In genomic region chr16:8669432-8669831, GRCm38 (mm10) we compare ENCODE assay signal across 11 mouse cellular contexts. TPM values are rescaled to one million over a fixed set of nuclear protein-coding genes. Genes with fewer than 3 reads are reported as not detected.
DNase-seq lines count a peak whose midpoint lies in the region; ATAC-seq and TF ChIP-seq lines count a peak whose summit lies in the region.
"Had no signal": no experiment of that assay in that cellular context is flagged by ENCODE, and none has a peak within 500 bp of the region (broad histone marks: within the 10 kb centered on the region; RNA-seq: fewer than 3 reads in every experiment).

No protein-coding gene starts in this region.

- H3K27me3 ChIP-seq in kidney, embryonic 15.5 days: peaks cover 10% of the 10 kb centered on the region
- H3K27me3 ChIP-seq in kidney, adult 2 months (replicated peaks; ENCODE audit: control insufficient read depth, insufficient read depth, low read length): no peaks in the 10 kb centered on the region
- H3K27me3 ChIP-seq in embryonic facial prominence, embryonic 13.5 days: peaks cover 9% of the 10 kb centered on the region
- H3K27me3 ChIP-seq in hindbrain, embryonic 16.5 days (replicated peaks; ENCODE audit: control insufficient read depth, insufficient read depth, low read length): no peaks in the 10 kb centered on the region
- peaks cover 13% of the 10 kb centered on the region for H3K27me3 ChIP-seq in midbrain, embryonic 13.5 days

- peak overlapping the region; percentile 93 for H3K4me2 ChIP-seq in kidney, embryonic 15.5 days
- H3K4me2 ChIP-seq in embryonic facial prominence, embryonic 13.5 days: peak overlapping the region; percentile 80
- H3K4me2 ChIP-seq in hindbrain, embryonic 16.5 days (ENCODE audit: low read length): peak overlapping the region; percentile 63
- peak overlapping the region; percentile 91 for H3K4me2 ChIP-seq in midbrain, embryonic 13.5 days (replicated peaks)

- TF ChIP-seq POLR2A in kidney, adult 2 months (IDR thresholded peaks at IDR 0.05; ENCODE audit: low read depth, low read length): no peak

- 0 out of 2 replicates have a peak overlapping the region, but pooled peaks have one; percentile 31 for H3K9ac ChIP-seq in kidney, embryonic 15.5 days
- peak overlapping the region; percentile 76 for H3K9ac ChIP-seq in embryonic facial prominence, embryonic 13.5 days
- peak overlapping the region; percentile 87 for H3K9ac ChIP-seq in hindbrain, embryonic 16.5 days (ENCODE audit: low read depth, low read length)
- peak overlapping the region; percentile 75 for H3K9ac ChIP-seq in midbrain, embryonic 13.5 days (replicated peaks)

- no peak for TF ChIP-seq CTCF in kidney, adult 2 months (conservative IDR thresholded peaks at IDR 0.05; ENCODE audit: insufficient read depth, insufficient read length, low read depth, low read length)

- DNase-seq in kidney, adult 2 months: no peak
- no peak for DNase-seq in left cerebral cortex, postnatal 10 days (ENCODE audit: extremely low spot score in 1 of 2, low spot score in 2 of 2)
- no peak for DNase-seq in right cerebral cortex, postnatal 36 days (ENCODE audit: low spot score in 2 of 2)
- DNase-seq in layer of hippocampus, adult 9-11 months: no peak
- DNase-seq: cerebellum, adult 9-11 months had no signal

- no peaks in the 10 kb centered on the region for H3K9me3 ChIP-seq in kidney, embryonic 15.5 days (replicated peaks)
- no peaks in the 10 kb centered on the region for H3K9me3 ChIP-seq in embryonic facial prominence, embryonic 13.5 days
- H3K9me3 ChIP-seq in hindbrain, embryonic 16.5 days (ENCODE audit: control insufficient read depth, low read length): no peaks in the 10 kb centered on the region
- H3K9me3 ChIP-seq in midbrain, embryonic 13.5 days: no peaks in the 10 kb centered on the region

- no peaks in the 10 kb centered on the region for H3K36me3 ChIP-seq in kidney, embryonic 15.5 days
- H3K36me3 ChIP-seq in kidney, adult 2 months (ENCODE audit: control insufficient read depth, insufficient read depth, low read length): no peaks in the 10 kb centered on the region
- H3K36me3 ChIP-seq in embryonic facial prominence, embryonic 13.5 days: no peaks in the 10 kb centered on the region
- H3K36me3 ChIP-seq in hindbrain, embryonic 16.5 days (ENCODE audit: control insufficient read depth, insufficient read depth, low read length): no peaks in the 10 kb centered on the region
- H3K36me3 ChIP-seq in midbrain, embryonic 13.5 days: 0 out of 2 replicates have a peak, but pooled peaks cover 12% of the 10 kb centered on the region

- no peak overlapping the region for H3K27ac ChIP-seq in kidney, embryonic 15.5 days
- H3K27ac ChIP-seq in kidney, adult 2 months (ENCODE audit: insufficient read depth, low read depth, low read length): no peak overlapping the region
- no peak overlapping the region for H3K27ac ChIP-seq in embryonic facial prominence, embryonic 13.5 days
- peak overlapping the region; percentile 62 for H3K27ac ChIP-seq in hindbrain, embryonic 16.5 days (ENCODE audit: low read depth, low read length)
- peak overlapping the region; percentile 87 for H3K27ac ChIP-seq in midbrain, embryonic 13.5 days

- intact Hi-C loops in left cerebral cortex, postnatal 10 days (cut with DNase I): no loop called here

- ATAC-seq in kidney, embryonic 15.5 days (replicated peaks; ENCODE audit: low FRiP score): no peak
- ATAC-seq in embryonic facial prominence, embryonic 13.5 days (ENCODE audit: insufficient number of reproducible peaks, insufficient read depth, low FRiP score, low TSS enrichment, low read depth): no peak
- no peak for ATAC-seq in hindbrain, embryonic 16.5 days
- no peak for ATAC-seq in midbrain, embryonic 13.5 days

- WGBS in kidney, embryonic 15.5 days: 69% methylated on average over 5 of the region's 5 CpGs
- 61% methylated on average over 5 of the region's 5 CpGs for WGBS in kidney, adult 2 months
- WGBS in embryonic facial prominence, embryonic 13.5 days: 55% methylated on average over 5 of the region's 5 CpGs
- 47% methylated on average over 5 of the region's 5 CpGs for WGBS in hindbrain, embryonic 16.5 days
- 46% methylated on average over 5 of the region's 5 CpGs for WGBS in midbrain, embryonic 13.5 days

- H3K4me3 ChIP-seq in kidney, embryonic 15.5 days (replicated peaks): 0 out of 2 replicates have a peak overlapping the region, but pooled peaks have one; percentile 75
- no peak overlapping the region for H3K4me3 ChIP-seq in kidney, adult 2 months (ENCODE audit: insufficient read depth, low read depth, low read length)
- H3K4me3 ChIP-seq in embryonic facial prominence, embryonic 13.5 days: 0 out of 2 replicates have a peak overlapping the region, but pooled peaks have one; percentile 76
- peak overlapping the region; percentile 89 for H3K4me3 ChIP-seq in hindbrain, embryonic 16.5 days (ENCODE audit: low read length)
- peak overlapping the region; percentile 90 for H3K4me3 ChIP-seq in midbrain, embryonic 13.5 days (replicated peaks)

- H3K4me1 ChIP-seq in kidney, embryonic 15.5 days: peaks cover 73% of the 10 kb centered on the region
- peaks cover 13% of the 10 kb centered on the region for H3K4me1 ChIP-seq in kidney, adult 2 months (ENCODE audit: control insufficient read depth, insufficient read depth, low read length)
- H3K4me1 ChIP-seq in embryonic facial prominence, embryonic 13.5 days: peaks cover 37% of the 10 kb centered on the region
- H3K4me1 ChIP-seq in hindbrain, embryonic 16.5 days (ENCODE audit: control insufficient read depth, insufficient read depth, low read depth, low read length): peaks cover 40% of the 10 kb centered on the region
- peaks cover 66% of the 10 kb centered on the region for H3K4me1 ChIP-seq in midbrain, embryonic 13.5 days (replicated peaks)

RNA-seq across cellular contexts. Expression of gene Carhsp1, which starts 2.5 kb away (rescaled TPM):
- 76.8 and 80.8 TPM in 2 replicates for polyA plus RNA-seq in kidney, embryonic 15.5 days (2015; fragmentation: Nextera tagmentation; extraction: Ambion mirVana)
- polyA plus RNA-seq in kidney, adult 2 months (2012; rRNA removed): 55.0 and 56.1 TPM in 2 replicates
- 79.4 and 80.4 TPM in 2 replicates for polyA plus RNA-seq in embryonic facial prominence, embryonic 13.5 days (2015; fragmentation: Nextera tagmentation; extraction: Ambion mirVana)
- 148 and 167 TPM in 2 replicates for polyA plus RNA-seq in hindbrain, embryonic 16.5 days (2015; fragmentation: Nextera tagmentation; extraction: Ambion mirVana)
- 253 and 274 TPM in 2 replicates for polyA plus RNA-seq in midbrain, embryonic 13.5 days (2015; fragmentation: Nextera tagmentation; extraction: Ambion mirVana)
- total RNA-seq in left cerebral cortex, postnatal 10 days (2021): 10 to 100 TPM; 10.7 to 12.3 TPM

RNA-seq across cellular contexts. Expression of gene Gm5767, which starts 11.1 kb away (rescaled TPM):
- not detected in 2 replicates for polyA plus RNA-seq in kidney, embryonic 15.5 days (2015; fragmentation: Nextera tagmentation; extraction: Ambion mirVana)
- 0.56 and 0.64 TPM in 2 replicates for polyA plus RNA-seq in kidney, adult 2 months (2012; rRNA removed)
- polyA plus RNA-seq in embryonic facial prominence, embryonic 13.5 days (2015; fragmentation: Nextera tagmentation; extraction: Ambion mirVana): not detected in 2 replicates
- polyA plus RNA-seq in hindbrain, embryonic 16.5 days (2015; fragmentation: Nextera tagmentation; extraction: Ambion mirVana): not detected in 2 replicates
- polyA plus RNA-seq in midbrain, embryonic 13.5 days (2015; fragmentation: Nextera tagmentation; extraction: Ambion mirVana): not detected in 2 replicates
- total RNA-seq in left cerebral cortex, postnatal 10 days (2021): not detected
- total RNA-seq: left cerebral cortex, postnatal 25 days; MEL had no signal

RNA-seq across cellular contexts. Expression of gene Tmem186, which starts 31.9 kb away (rescaled TPM):
- 19.8 and 20.9 TPM in 2 replicates for polyA plus RNA-seq in kidney, embryonic 15.5 days (2015; fragmentation: Nextera tagmentation; extraction: Ambion mirVana)
- polyA plus RNA-seq in kidney, adult 2 months (2012; rRNA removed): 13.4 and 13.8 TPM in 2 replicates
- 22.3 and 22.6 TPM in 2 replicates for polyA plus RNA-seq in embryonic facial prominence, embryonic 13.5 days (2015; fragmentation: Nextera tagmentation; extraction: Ambion mirVana)
- polyA plus RNA-seq in hindbrain, embryonic 16.5 days (2015; fragmentation: Nextera tagmentation; extraction: Ambion mirVana): 22.5 and 23.1 TPM in 2 replicates
- polyA plus RNA-seq in midbrain, embryonic 13.5 days (2015; fragmentation: Nextera tagmentation; extraction: Ambion mirVana): 25.1 and 26.2 TPM in 2 replicates
- 10 to 100 TPM; 11.6 to 12.7 TPM for total RNA-seq in left cerebral cortex, postnatal 10 days (2021)

RNA-seq across cellular contexts. Expression of gene Pmm2, which starts 32.0 kb away (rescaled TPM):
- 54.1 and 56.4 TPM in 2 replicates for polyA plus RNA-seq in kidney, embryonic 15.5 days (2015; fragmentation: Nextera tagmentation; extraction: Ambion mirVana)
- polyA plus RNA-seq in kidney, adult 2 months (2012; rRNA removed): 64.2 and 66.6 TPM in 2 replicates
- 59.9 and 62.0 TPM in 2 replicates for polyA plus RNA-seq in embryonic facial prominence, embryonic 13.5 days (2015; fragmentation: Nextera tagmentation; extraction: Ambion mirVana)
- polyA plus RNA-seq in hindbrain, embryonic 16.5 days (2015; fragmentation: Nextera tagmentation; extraction: Ambion mirVana): 33.1 and 37.0 TPM in 2 replicates
- polyA plus RNA-seq in midbrain, embryonic 13.5 days (2015; fragmentation: Nextera tagmentation; extraction: Ambion mirVana): 54.0 and 55.0 TPM in 2 replicates
- 10 to 100 TPM; 30.3 to 34.4 TPM for total RNA-seq in left cerebral cortex, postnatal 10 days (2021)

Comparison
In these comparisons a context has a peak if more than half of its experiments do, and no peak if none do; other contexts are left out.
1. H3K27ac ChIP-seq: peak in hindbrain, embryonic 16.5 days (single experiment) and midbrain, embryonic 13.5 days (single experiment); none in kidney, embryonic 15.5 days (single experiment), kidney, adult 2 months (single experiment) and embryonic facial prominence, embryonic 13.5 days (single experiment).
2. H3K9ac ChIP-seq: peak in every context shown above with its lines; median percentile 87 in hindbrain, embryonic 16.5 days; 76 in embryonic facial prominence, embryonic 13.5 days; 75 in midbrain, embryonic 13.5 days; 31 in kidney, embryonic 15.5 days.
3. Peak in every context shown above with its lines, with median percentiles within 50 percentile points of each other: H3K4me2 ChIP-seq.